Mouse (Mus musculus): ENCODE results near the gene Olfr1322. TPM values are rescaled to one million over a fixed set of nuclear protein-coding genes. Genes with fewer than 3 reads are reported as not detected.

Olfr1322 gene
- total RNA-seq (2021): not detected
- long read RNA-seq, experiment 1: 0 reads
- long read RNA-seq, experiment 2: 0 reads

- no peak for DNase-seq (ENCODE audit: low spot score in 2 of 2)
These were observed at the start of gene Olfr1322 for GRCm38 (mm10) chrX:49891383-49891782. Gene Olfr1322 (minus strand): TSS chrX:49891483.

GRCm38 (mm10) chrX:49877651-49878349 is 13.5 kb downstream of the Olfr1322 start:
- no peak for DNase-seq (ENCODE audit: low spot score in 2 of 2)

Other genes starting within 250 kb of the Olfr1322 start
- not detected for gene Olfr1320, start 219.2 kb downstream of the Olfr1322 start, total RNA-seq (2021)
- not detected for gene Olfr1321, start 156.4 kb downstream of the Olfr1322 start, total RNA-seq (2021)
- 10 to 100 TPM in 1 of 2 experiments, 1 to 10 TPM in 1; 7.2 to 12.4 TPM for gene Igsf1, start 93.7 kb downstream of the Olfr1322 start, total RNA-seq (2021)
- not detected for gene Olfr1323, start 127.9 kb upstream of the Olfr1322 start, total RNA-seq (2021)